Mouse (Mus musculus) heart, adult 2 months (tissue): ENCODE measurements at regions not wholly inside any gene's neighbourhood (a gene's known extent, or its start where the extent isn't known, plus 50 kb on each side); places are given as distances from the start of the nearest gene placed in this dataset.

Source experiments
- CTCF ChIP-seq: fragments of 200-600 bp; IDR thresholded peaks from 2 replicates; pipeline ENCODE4 v1.8.1; 2022; ENCODE audit warnings: antibody characterized with exemption, mild to moderate bottlenecking, moderate library complexity
- POLR2A ChIP-seq: fragments of 200-500 bp; IDR thresholded peaks from 2 replicates; pipeline ENCODE4 v1.6.1; 2011; ENCODE audit warnings: mild to moderate bottlenecking, low read depth, low read length, control low read depth; ENCODE audit not compliant: insufficient read depth

GRCm38 (mm10) chr2:18609868-18610185 is 62.4 kb upstream of the Commd3 start:
- TF ChIP-seq POLR2A (no peak), CTCF (no peak)
